Mouse (Mus musculus) heart, postnatal 0 days (tissue): ENCODE measurements around the gene Lmna.

Experiments used
- CTCF ChIP-seq: IDR thresholded peaks from 2 replicates; pipeline ENCODE4 v1.5.1; 2016; ENCODE audit warnings: antibody characterized with exemption, control low read depth, low read depth
- EP300 ChIP-seq: IDR thresholded peaks from 2 replicates; pipeline ENCODE4 v1.6.1; 2016; ENCODE audit warnings: antibody characterized with exemption, low read depth

GRCm38 (mm10) chr3:88440500-88441381, 69.0 kb downstream of the Lmna start:
- TF ChIP-seq CTCF (peak; percentile 60), EP300 (no peak)
